Mouse (Mus musculus) heart, embryonic 15.5 days (tissue): ENCODE measurements at regions not wholly inside any gene's neighbourhood (a gene's known extent, or its start where the extent isn't known, plus 50 kb on each side); places are given as distances from the start of the nearest gene placed in this dataset.
A peak's percentile ranks its signal among the peaks of the same experiment; 100 is the strongest.

Experiments used
- ATAC-seq: fragments of 200-750 bp; cut with Nextera tagmentation; replicated peaks from 2 replicates; pipeline ENCODE4 v1.8.0; 2017; ENCODE audit warnings: low read depth, moderate TSS enrichment; ENCODE audit not compliant: insufficient number of reproducible peaks, insufficient read depth, low FRiP score
- H3K27ac ChIP-seq: fragments of 300-500 bp; sonication (generic); 2 replicates; pipeline ENCODE4 v1.5.1; 2015; ENCODE audit warnings: mild to moderate bottlenecking, inconsistent platforms
- H3K27me3 ChIP-seq: fragments of 300-500 bp; sonication (generic); 2 replicates; pipeline ENCODE4 v1.6.1; 2015; ENCODE audit warnings: inconsistent platforms
- H3K36me3 ChIP-seq: fragments of 300-500 bp; sonication (generic); 2 replicates; pipeline ENCODE4 v1.6.1; 2015; ENCODE audit warnings: mild to moderate bottlenecking, inconsistent platforms
- H3K4me1 ChIP-seq: fragments of 300-500 bp; sonication (generic); replicated peaks from 2 replicates; pipeline ENCODE4 v1.6.1; 2015; ENCODE audit warnings: inconsistent platforms
- H3K4me2 ChIP-seq: fragments of 300-500 bp; sonication (generic); 2 replicates; pipeline ENCODE4 v1.6.1; 2015; ENCODE audit warnings: inconsistent platforms, mild to moderate bottlenecking, moderate library complexity
- H3K4me3 ChIP-seq: fragments of 300-500 bp; sonication (generic); 2 replicates; pipeline ENCODE4 v1.5.1; 2015; ENCODE audit warnings: mild to moderate bottlenecking, inconsistent platforms
- H3K9ac ChIP-seq: fragments of 300-500 bp; sonication (generic); 2 replicates; pipeline ENCODE4 v1.6.1; 2015; ENCODE audit warnings: mild to moderate bottlenecking, inconsistent platforms
- H3K9me3 ChIP-seq: fragments of 300-500 bp; sonication (generic); replicated peaks from 2 replicates; pipeline ENCODE4 v1.6.1; 2016; ENCODE audit warnings: inconsistent platforms
- whole genome bisulfite sequencing: fragments of 180-500 bp; shearing (Covaris S2); methylation state at CpG from one replicate; pipeline ENCODE4 v1.1.7; 2015; ENCODE audit warnings: mixed read lengths; 5-methylcytosine and 5-hydroxymethylcytosine counted together

DNA sequence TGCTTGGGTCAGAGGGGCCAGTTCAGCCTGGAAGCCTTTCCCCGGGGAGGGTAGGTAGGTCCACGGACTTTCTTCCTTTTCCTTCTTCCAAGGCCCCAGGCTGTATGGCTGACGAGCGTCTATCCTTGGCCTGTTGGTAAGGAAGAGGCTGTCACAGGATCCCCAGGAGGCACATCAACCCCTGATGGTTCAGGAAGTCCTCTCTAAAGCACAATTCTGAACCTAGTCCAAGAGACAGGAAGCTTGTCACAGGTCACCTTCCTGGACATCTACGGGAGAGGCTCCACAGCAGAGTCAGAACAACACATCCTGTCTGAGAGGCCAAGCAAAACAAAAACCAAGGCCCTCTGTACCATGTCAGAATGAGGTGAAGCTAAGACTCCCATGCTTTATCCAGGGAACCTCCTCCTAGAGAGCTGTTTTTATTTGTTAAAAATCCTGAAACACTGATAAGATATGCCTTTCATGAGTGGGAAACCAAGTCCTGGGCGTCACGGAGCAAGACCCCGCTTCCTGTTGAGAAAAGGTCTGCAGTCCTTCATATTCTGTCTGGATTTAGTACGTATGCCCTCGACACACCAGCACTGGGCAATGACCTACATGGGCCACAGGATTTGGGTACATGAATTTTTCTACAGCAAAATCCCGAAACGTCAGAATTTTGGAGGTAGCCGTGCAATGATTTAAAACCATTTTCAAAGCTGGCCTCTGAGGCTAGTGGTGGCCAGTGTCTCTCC, 52.0 kb upstream of the Snrk start:
- 0 out of 2 replicates have a peak, but pooled peaks cover 3% of the 10 kb centered on the region for H3K4me1 ChIP-seq
- 64% methylated on average over 13 of the region's 13 CpGs for WGBS
- peak; percentile 86 for ATAC-seq
- no peaks in the 10 kb centered on the region for H3K9me3 ChIP-seq
- no peak overlapping the region for H3K9ac ChIP-seq
- no peaks in the 10 kb centered on the region for H3K27me3 ChIP-seq
- no peak overlapping the region for H3K4me2 ChIP-seq
- H3K27ac ChIP-seq, result peak overlapping the region; percentile 69
- H3K36me3 ChIP-seq, result no peaks in the 10 kb centered on the region
- H3K4me3 ChIP-seq, result no peak overlapping the region

GRCm38 (mm10) chr9:122055820-122056550, 59.1 kb upstream of the Pomgnt2 start:
- Histone ChIP-seq H3K9ac (no peak overlapping the region), H3K9me3 (no peaks in the 10 kb centered on the region), H3K4me1 (peaks cover 6% of the 10 kb centered on the region; the same call in 1 of the 2 replicates), H3K36me3 (no peaks in the 10 kb centered on the region), H3K27me3 (no peaks in the 10 kb centered on the region), H3K4me3 (no peak overlapping the region), H3K4me2 (no peak overlapping the region), H3K27ac (no peak overlapping the region)
- WGBS, result 78% methylated on average over 5 of the region's 5 CpGs
- ATAC-seq, result no peak

DNA sequence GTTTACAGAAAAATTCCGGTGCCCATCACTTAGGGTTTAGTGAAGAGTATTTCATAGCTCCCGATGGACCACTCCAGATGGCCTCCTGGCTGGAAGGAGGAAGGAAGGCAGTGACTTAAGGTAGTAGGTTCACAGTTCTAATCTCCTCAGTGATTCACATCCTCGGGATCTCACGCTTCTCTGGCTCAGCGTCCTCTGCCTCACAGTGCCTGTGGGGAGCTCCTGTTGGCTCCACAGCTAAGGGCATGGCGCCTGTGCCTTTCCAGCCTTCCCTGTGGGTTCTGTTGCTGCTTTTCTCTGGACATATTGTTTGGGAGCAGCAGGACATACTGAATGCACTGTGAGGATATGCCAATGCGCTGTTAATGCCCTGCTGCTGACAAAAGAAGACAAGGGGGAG, 54.8 kb upstream of the Pomgnt2 start:
- no peaks in the 10 kb centered on the region for H3K9me3 ChIP-seq

GRCm38 (mm10) chr9:122051096-122051495, 54.2 kb upstream of the Pomgnt2 start:
- Histone ChIP-seq H3K27ac (no peak overlapping the region), H3K27me3 (no peaks in the 10 kb centered on the region), H3K9me3 (no peaks in the 10 kb centered on the region), H3K4me1 (peaks cover 26% of the 10 kb centered on the region), H3K9ac (no peak overlapping the region), H3K4me3 (no peak overlapping the region), H3K4me2 (no peak overlapping the region), H3K36me3 (no peaks in the 10 kb centered on the region)
- no peak for ATAC-seq
- 43% methylated on average over 6 of the region's 6 CpGs for WGBS

More for the DNA sequence above, 54.8 kb upstream of the Pomgnt2 start:
- Histone ChIP-seq H3K27me3 (no peaks in the 10 kb centered on the region), H3K27ac (peak overlapping the region; percentile 7; the same call in 1 of the 2 replicates), H3K36me3 (no peaks in the 10 kb centered on the region), H3K4me1 (peaks cover 26% of the 10 kb centered on the region), H3K4me3 (no peak overlapping the region), H3K4me2 (no peak overlapping the region), H3K9ac (no peak overlapping the region)
- ATAC-seq, result no peak
- WGBS, result 59% methylated on average over 7 of the region's 7 CpGs

DNA sequence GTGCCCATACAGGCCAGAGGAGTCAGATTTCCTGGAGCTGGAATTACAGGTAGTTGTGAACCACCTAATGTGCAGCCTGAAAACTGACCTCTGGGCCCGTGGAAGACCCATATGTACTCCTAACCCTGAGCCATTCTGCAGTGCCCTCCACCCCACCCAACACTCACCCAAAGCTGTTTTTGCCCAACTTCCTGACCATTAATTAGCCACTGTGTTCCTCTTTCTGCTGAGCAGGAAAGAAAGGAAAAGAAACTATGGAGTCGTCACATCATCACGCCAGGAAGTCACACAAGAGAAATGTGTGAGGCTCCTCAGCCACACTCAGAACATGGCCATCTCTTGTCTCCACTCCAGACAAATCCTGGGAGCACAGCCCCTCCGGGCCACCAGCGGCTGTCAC, 52.1 kb upstream of the Pomgnt2 start:
- no peaks in the 10 kb centered on the region for H3K9me3 ChIP-seq
- H3K36me3 ChIP-seq, result no peaks in the 10 kb centered on the region
- peaks cover 26% of the 10 kb centered on the region for H3K4me1 ChIP-seq
- no peaks in the 10 kb centered on the region for H3K27me3 ChIP-seq
- WGBS, result 44% methylated on average over 5 of the region's 5 CpGs
- no peak overlapping the region for H3K27ac ChIP-seq
- no peak overlapping the region for H3K9ac ChIP-seq
- no peak overlapping the region for H3K4me2 ChIP-seq
- no peak overlapping the region for H3K4me3 ChIP-seq
- no peak for ATAC-seq

DNA sequence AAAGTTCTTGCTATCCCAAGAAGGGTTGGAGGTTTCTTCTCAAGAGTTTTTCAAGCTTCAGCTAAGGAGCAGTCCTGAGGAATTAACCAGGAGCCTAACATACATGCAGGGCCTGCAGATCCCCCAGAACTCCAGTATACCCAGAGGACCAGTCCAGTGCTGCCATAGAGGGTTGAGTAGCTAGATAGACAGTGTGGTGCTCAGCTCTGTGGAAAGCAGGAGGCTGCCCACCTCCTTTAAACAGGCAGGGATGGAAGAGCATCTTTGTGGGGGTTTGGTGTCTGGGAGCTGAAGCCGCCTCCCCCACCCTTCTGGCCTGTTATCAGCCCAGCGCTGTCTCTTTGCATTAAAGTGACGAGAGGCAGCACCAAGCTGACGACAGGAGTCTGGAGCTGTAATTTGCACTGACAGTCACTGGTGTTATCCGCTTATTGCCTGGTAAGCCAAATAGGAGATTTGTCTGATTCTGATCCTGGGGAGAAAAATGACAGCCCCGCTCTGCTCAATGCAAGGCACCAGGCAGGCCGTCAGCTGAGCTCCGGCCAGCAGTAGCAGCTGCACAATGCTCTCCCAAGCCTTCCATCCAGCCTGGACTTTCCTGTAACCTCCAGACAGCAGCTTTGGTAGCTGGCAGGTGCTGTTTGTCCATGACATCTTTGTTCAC, 51.2 kb upstream of the Pomgnt2 start:
- no peak overlapping the region for H3K9ac ChIP-seq
- WGBS, result 26% methylated on average over 8 of the region's 8 CpGs
- H3K27ac ChIP-seq, result 0 out of 2 replicates have a peak overlapping the region, but pooled peaks have one; percentile 7
- peak; percentile 45; the same call in 1 of the 2 replicates for ATAC-seq
- peaks cover 26% of the 10 kb centered on the region for H3K4me1 ChIP-seq
- no peaks in the 10 kb centered on the region for H3K27me3 ChIP-seq
- H3K4me2 ChIP-seq, result no peak overlapping the region
- H3K4me3 ChIP-seq, result no peak overlapping the region
- H3K9me3 ChIP-seq, result no peaks in the 10 kb centered on the region
- no peaks in the 10 kb centered on the region for H3K36me3 ChIP-seq
